Mouse (Mus musculus) gastrocnemius, postnatal 4 days (tissue): ENCODE data around the gene Csmd2. TPM values are rescaled to one million over a fixed set of nuclear protein-coding genes. Genes with fewer than 3 reads are reported as not detected.
A peak's percentile ranks its signal among the peaks of the same experiment; 100 is the strongest.
"Not testable (repeated sequence)": the region's sequence is repeated elsewhere in the genome, so short reads cannot be mapped to it uniquely, and the experiment has no call there.

Experiments used
- DNase-seq, 2 experiments: peaks; one replicate each; pipeline ENCODE4 v3.0.0; 2021 to 2022; ENCODE audit warnings: low spot score in 2 of 2, mixed read lengths in 2 of 2
- total RNA-seq, 2 experiments: library from RNA; stranded (reverse); gene quantifications; 2 replicates each; pipeline ENCODE4 v1.2.3; 2021

Gene Csmd2
- total RNA-seq, 2 experiments from 2014 or later = 0.36 to 0.52 TPM

DNA sequence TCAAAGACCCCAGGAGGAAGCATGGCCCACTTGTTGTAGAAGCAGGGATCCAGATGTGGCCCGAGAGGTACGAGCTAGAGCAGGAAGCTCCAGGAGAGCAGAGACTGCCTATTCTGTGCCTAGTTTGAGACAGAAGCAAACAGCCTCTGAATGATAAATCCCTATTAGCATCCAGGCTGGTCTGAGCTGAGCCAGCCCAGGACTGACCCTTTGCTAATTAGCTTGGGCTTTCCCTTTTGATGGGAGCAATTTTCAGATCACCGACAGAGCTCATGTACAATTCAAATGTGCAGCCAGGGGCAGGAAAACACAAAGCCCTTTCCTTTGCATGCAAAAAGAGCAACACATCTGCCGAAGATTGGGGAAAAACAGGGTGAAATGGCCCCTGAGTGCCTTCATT is 54.2 kb downstream of the Csmd2 start:
- no peak for DNase-seq

DNA sequence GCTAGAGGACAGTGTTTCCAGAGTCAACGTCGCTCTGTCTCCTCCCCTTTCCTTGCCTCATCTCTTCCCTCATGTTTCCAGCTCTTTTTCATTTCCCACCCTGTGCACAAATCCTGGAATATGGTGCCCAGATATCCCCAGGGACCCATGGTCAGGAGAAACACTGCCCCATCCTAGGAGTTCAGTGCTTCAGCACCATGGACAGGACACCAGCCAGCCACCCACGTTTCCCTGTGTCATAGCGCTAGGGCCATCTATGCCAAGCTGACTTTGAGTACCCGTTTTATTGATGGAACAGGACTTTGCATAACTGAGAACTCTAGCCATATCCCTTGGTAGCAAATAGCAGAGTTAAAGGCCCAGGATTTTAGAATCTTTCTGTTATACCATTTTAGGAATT is 55.0 kb downstream of the Csmd2 start:
- peak in 1 of 2 experiments; percentile 16 for DNase-seq

GRCm38 (mm10) chr4:128048716-128049115 is 61.1 kb downstream of the Csmd2 start:
- DNase-seq = no peak

DNA sequence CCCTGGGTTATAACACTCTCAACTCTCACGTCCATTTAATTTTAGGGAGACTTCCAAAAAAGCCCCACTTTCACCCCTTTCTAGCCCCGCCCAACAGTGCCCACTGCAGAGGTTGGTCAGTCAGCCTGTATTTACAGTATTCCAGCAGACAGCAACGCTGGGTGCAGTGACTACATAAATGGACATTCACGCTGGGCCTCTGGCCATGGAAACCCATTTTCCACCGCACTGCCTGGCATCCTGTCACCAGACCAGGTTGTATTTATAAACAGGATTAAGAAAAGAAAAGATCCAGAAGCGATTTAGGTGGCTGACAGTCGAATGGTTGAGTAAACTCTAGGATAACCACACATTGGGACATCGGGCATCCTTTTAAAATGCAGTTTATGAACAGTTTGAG is 65.0 kb downstream of the Csmd2 start:
- no peak for DNase-seq

DNA sequence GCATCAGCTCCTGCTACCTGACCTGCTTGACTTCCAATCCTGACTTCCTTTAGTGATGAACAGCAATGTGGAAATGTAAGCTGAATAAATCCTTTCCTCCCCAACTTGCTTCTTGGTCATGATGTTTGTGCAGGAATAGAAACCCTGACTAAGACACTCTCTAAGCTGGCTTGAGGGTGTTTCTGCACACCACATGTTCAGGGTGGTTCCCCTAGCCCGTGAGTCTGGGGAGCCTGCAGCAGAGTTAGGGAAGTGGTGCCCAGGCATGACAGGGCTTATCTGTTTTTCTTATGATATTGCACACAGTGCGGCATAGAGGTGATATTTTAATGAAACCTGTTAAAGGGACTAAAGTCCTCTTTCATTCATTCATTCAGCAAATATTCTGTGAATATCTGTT is 73.6 kb downstream of the Csmd2 start:
- DNase-seq = not testable (repeated sequence)

DNA sequence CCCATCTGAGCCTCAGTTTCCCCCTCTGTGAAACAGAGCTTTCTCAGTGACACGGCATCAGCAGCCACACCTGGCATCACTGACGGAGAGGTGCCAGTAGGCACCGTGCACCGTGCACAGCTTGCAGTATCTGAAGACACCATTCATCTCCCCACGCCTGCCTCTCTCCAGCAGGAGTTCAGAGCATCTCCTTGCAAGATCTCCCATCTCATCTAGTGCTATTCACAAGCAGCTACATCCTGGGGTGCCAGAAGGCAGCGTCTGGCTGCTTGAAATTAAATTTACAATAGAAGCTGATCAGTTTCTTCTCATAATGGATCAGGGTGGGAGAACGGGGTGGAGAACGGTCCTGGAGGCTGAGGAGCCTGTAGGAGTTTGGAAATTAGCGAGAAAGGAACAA is 79.5 kb downstream of the Csmd2 start:
- no peak for DNase-seq

- DNase-seq = no peak
Measured at GRCm38 (mm10) chr4:128084466-128084865, 96.8 kb downstream of the Csmd2 start.

DNA sequence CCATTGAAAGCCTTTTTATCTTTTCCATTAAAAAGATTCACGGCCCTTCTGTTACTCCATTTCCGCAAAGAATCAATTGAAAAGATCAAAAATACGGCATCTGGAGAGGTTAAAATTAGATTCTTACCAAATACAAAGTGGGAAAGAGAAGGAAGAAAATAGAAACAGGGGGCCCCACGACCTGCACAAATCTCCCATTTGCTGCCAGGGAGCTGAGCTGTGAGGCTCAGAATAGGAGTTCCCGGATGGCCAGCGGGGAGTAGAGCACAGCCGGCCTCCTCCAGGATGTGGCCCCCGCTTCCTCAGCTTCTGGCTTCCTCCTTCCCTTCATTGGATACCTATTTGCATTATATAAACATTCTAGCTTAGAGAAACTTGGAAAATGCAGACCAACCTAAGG is 97.4 kb downstream of the Csmd2 start:
- DNase-seq = no peak

DNA sequence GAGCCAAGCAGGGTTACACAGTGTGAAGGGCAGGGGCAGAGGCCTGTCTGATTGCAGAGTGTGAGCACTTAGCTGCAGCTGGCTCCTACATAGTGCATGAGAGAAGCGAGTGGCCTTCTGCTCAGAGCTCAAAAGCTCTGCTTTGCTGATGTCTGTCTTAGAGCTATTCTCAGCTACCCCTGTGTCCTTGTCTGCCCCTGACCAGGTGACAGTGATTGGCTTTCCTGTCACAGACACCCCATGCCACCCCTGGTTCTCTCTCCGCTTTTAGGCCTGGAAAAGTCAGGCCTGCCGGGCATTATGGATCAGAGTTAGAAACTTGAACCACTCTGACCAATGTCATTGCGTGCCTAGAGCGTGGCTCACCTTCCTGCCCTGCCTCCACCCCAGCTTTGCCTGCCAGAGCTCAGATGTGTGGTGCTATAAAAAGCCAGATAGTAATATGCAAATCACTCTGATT is 99.5 kb downstream of the Csmd2 start:
- DNase-seq = no peak

- DNase-seq = no peak
Measured at GRCm38 (mm10) chr4:128087704-128088103, 100.0 kb downstream of the Csmd2 start.

DNA sequence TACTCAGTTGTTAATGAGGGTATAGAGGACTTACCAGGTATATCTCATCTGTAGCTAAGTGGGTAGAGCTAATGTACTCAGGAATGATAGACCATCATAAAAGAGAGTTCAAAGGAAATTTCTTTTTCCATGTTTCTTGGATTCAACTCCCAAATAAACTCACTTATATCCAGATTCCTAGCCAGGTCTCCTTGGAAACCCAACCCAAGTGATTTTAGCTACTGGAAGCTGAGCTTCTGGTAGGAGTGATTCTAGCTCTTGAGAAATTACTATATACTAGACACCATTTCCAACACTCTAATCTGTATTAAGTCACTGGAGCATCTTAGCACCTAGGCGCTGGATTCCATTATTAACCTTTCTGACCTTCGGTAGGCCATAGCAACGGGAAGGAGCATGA is 100.6 kb downstream of the Csmd2 start:
- DNase-seq = no peak

GRCm38 (mm10) chr4:128091938-128092337 is 104.3 kb downstream of the Csmd2 start:
- no peak for DNase-seq

DNA sequence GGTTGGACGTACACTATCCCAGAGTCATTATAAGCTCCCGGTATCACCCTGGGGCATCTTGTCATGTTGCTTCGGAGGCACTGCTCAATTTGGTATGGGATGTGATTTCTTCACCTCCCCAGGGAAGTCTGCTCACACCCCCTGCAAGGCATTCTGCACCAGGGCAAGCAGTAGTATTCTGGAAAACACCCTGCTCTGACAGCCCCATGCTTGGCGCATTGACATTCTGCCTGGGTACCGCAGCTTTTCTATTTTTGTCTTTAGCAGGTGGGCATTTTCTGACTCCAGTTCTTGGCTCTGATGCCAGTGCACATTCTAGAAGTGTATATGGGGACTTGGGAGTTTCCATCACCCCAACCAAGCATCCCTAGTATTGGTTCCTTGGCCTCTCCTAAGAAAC is 111.9 kb downstream of the Csmd2 start:
- no peak for DNase-seq

DNA sequence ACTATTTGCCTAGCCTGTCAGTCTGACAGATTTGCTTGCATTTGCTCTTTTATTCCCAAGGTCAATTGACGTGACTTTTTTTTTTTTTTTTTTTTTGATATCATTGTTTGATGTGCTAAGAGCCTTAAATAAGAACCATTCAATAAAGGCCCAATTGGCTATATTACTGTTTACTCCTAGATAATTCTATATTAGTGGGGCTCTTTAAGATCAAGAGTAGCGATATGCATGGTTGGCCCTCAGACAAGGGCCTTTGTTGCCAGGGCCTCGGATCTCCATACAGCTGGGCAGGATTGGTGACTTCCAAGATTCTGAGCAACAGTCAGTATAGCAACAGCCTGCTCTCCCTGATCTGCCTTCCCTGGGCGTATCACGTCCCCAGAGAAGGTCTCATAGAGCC is 112.9 kb downstream of the Csmd2 start:
- DNase-seq = no peak

GRCm38 (mm10) chr4:128116331-128116730 is 128.7 kb downstream of the Csmd2 start:
- no peak for DNase-seq

DNA sequence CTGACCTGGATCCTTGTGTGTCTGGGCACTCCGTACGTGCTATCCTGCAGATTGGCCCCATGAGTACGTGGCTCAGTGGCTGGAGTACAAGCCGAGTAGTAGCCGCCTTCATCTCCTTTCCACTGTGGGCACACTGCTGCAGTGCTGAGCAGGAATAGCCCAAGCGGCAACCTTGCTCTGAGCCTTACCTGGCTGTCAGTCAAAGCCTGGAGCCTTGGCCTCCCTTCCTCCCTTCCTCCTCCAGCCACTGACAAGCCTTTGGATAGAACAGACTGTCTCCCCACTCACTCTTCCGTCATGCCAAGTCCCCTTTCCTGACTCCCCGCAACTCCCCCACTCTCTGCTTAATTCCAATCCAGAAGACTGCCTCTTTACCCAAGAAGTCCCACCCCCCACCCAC is 135.6 kb downstream of the Csmd2 start:
- DNase-seq = no peak

DNA sequence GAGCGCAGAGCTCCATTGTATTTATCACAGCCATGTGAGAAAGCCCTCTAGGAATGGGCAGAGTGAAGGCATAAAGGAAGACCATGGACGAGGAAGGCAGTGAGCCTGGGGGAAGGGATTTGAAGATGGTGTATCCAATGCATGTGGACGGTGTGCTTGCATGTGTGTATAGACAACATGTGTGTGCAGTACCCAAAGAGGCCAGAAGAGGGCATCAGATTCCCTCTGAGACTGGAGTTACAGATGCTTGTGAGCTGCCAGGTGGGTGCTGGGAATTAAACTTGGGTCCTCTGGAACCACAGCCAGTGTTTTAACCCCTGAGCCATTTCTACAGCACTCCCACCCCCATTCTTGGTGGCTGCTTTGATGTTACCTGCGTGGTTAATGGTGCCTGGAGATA is 137.1 kb downstream of the Csmd2 start:
- DNase-seq = no peak

GRCm38 (mm10) chr4:128128546-128128945 is 140.9 kb downstream of the Csmd2 start:
- DNase-seq = no peak

- no peak for DNase-seq
Measured at GRCm38 (mm10) chr4:128130611-128131142, 143.0 kb downstream of the Csmd2 start.

DNA sequence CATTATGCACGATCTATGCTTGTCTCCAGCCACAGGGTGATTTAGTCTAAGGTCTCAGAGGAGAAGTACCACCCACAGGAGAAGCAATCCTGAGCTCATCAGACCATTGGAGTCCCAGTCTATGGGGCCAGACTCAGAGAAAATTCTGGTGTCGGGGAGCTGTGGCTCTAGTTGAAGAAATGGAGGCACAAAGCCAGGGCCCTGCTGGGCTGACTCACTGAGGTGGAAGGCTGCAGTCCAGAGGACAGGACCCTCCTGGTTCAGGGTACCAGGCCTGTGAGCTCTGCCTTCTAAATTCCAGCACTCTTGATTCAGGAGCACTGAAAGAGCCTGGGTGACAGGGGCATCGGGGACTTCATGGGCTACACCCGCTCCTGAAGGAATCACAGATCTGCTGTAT is 144.0 kb downstream of the Csmd2 start:
- no peak for DNase-seq

- no peak for DNase-seq
Measured at GRCm38 (mm10) chr4:128132876-128133646, 145.4 kb downstream of the Csmd2 start.

DNA sequence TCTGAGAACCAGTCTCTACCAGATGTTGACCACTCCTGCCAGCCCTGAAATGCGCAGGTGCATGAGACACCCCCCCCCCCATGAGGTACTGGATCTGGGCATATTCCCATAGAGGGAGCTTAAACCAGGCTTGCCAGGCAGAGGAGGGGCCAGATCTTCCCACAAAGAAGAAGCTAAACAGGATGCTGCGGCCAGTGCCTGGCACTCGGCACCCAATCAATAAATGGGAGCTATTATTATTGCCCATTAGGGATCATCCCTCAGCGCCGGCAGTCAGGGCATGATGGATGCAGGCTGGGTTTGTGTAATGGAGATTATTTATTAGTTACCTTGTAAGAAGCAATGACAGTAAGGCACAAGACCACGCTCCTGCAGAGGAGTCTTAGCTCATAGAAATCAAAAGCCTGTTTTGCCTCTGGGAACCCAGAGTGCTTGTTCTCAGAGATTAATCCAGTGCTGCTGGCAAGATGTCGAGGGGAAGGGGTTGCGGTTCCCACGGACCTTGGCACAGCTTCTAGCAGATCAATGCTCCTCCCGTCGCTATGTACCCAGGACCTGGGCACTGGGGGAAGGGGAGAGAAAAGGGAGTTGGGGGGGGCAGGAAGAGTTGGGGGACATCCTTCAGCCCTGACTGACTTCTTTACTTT is 146.8 kb downstream of the Csmd2 start:
- no peak for DNase-seq
